Mouse (Mus musculus): ENCODE results near the gene Sgpp2.

The Sgpp2 gene

DNA sequence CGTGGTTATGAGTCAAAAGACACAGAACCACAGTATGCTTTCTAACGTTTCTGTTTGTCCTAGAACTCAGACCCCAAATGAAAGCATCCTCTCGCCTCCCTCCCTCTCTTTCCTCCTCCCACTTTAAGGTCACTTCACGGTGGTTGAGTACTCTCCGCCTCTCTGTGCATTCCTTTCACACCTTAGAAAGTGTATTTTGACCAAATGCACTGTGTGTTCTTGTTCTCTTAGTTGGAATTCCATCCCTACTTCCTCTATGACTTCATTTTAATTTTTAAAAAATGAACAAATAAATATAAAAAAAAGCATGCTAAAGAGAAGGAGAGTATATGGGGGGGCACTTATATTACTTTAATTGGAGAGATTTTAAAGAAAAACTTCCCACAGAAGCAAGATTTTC lies 30.4 kb downstream of the Sgpp2 start:
- no peak for DNase-seq

DNA sequence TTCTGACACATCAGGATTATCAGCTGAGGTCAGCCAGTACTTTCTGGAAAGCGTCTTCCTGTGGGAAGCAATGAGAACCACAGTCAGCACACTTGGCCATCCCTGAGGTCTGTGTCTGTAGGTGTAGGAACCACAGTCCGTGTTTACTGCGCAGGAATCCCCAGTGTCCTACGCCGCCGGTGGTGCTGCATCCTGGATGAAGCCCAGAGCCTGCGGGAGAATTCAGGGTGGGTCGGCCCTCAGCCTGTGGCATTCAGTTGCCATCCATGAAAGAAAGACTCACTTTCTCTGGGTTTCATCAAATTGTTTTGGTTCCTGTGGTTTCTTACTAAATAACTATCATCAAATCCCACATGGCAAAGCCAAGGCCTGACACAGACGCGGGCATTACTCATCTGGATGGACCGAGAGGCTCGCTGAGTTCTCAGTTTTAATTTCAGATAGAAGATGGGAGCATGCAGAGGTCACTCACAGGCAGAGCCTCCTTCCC lies 37.2 kb downstream of the Sgpp2 start:
- no peak for DNase-seq

DNA sequence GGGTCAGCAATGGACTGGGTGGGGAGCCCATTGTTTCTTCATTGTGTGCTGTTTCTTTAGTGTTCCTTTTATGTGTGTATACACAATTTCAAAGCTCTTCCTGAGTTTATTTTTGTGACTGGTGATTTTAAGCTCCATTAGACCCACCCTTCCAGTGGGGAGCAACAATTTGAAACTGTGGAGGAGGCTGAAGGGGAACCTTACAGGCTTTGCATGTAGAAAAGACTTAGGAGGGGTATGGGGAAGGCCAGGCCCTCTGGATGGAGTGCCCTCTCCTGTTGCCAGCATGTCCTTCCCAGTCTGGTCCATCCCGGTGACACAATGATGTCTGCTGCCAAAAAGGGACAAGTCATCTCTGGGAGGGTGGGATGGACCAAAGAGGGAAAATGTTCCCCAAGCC lies 39.1 kb downstream of the Sgpp2 start:
- no peak for DNase-seq

DNA sequence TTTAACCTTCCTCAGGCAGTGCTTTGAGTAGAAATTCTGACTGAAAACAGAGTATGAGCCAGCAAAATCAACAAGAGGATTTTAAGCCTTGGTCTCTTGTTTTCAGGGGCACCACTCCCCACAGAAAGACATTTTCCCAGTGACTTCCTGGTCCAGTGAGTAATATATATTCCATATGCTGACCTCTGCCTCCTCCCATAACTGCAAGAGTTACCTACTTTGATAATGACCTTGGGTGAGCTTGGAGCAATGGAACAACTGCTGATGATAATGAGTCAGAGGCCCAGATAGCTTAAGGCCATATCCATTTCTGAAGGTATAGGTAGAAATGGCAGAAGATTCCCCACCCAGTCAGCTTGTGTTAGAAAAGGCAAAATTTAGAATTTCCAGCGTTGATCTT lies 43.1 kb downstream of the Sgpp2 start:
- no peak for DNase-seq

DNA sequence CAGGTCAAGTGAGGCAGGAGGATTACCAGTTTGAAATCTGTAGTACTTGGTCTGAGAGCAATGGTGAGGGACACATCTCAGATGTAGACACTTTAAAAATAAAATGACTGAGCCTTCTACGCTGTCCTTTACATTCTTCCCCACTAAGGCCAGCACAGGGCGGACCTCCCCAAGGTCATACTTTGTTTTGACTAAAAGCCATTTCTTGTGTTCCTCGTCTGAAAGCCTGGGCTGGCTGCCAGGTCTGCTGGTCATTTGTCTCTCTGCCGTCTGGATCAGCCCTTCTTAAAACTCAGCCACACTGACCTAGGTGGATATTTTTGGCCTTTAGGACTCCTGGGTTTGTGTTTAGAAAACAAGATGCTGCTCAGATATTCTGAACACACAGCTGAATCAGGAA lies 45.0 kb downstream of the Sgpp2 start:
- DNase-seq: peak; percentile 10

DNA sequence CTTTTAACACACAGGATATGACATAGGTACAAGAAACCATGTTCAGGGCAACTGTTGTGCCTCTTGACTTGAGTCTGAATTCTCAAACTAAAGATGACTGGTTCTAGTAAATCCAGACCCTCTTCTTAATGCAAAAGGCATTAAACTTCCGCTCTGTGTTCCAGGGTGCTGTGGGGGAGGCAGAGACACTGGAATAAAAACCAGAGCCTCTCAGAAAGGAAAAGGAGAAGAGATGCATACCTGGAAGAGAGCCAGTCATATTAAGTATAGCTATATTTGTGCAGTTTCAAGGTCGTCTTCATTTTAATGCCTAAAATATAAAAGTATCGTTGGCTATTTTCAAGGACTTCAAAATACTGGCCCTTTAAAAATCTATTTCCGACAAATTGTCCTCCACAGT lies 47.3 kb downstream of the Sgpp2 start:
- no peak for DNase-seq

DNA sequence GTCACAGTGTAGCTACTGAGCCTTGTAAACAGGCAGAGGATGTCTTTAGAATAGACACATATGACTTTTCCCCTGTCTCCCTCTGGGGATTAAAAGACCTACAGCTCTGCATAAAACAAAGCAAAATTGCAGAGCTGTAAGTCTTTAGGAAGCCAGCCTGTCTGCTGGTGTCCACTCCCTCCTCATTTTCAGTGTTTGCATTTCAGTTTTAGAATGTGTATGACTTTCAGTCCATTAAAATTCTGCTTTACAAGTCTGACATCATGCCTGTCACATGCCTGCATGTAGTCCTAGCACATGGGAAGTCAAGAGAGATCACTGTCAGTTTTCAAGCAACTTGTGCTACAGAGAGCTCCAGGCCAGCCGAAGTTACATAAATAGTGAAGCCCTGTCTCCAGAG lies 47.7 kb downstream of the Sgpp2 start:
- no peak for DNase-seq

DNA sequence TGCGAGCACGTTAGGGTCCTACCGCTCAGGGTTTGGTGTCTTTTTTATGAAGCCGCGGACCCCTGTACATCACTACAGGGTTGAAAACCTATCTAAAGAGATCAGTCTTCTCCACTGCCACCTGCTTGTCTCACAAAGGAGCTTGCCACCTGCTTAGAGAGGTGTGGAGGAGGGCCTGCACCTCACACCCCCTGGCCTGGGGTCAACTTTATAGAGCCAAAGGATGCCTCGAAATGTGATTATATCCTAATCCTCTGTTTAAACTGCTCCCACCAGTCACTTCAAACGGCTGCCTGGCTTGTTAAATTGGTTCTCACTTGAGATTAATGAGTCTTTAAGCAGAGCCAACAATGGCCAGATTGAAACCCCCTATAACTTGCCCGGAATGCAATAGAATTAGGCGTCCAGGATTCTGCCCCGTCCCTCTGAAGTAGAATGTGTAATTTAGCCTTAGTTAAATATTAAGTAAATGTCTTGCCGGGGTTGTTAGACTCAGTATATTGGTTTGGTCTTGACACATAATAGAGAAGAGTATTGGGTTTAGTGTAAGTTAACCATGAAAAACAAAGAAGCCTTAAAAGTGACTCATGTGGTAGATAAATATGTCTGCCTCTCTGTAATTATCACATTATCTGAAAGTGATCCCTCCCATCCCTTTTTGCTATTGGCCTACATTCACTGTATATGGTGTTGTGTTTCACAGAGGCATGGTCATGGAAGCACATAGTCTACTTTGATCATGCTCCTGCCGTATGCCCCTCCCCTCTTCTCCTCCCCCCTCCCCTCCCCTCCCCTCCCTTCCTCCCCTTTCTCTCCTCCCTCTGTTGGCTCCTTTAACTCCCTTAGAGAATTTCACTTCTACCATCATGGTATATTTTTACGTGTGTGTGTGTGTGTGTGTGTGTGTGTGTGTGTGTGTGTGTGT lies 54.1 kb downstream of the Sgpp2 start:
- no peak for DNase-seq

DNA sequence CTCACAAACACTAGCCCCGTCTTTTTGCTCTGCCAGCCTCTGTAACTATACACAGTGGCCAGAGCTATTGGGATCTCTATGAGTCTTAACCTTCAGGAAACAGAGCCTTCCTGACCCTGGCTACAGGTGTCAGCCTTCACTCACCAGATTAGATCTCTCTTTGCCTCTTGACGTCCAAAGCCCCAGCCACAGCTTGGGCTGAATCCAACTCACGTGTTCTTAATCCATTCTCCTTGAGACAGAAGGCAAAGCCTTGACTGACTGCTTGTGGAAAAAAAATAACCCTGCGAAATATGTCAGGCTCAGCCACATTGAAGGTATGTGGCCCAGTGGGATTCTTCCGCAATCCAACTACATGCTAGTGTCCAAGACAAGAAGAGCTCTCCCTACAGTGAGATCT lies 57.7 kb downstream of the Sgpp2 start:
- no peak for DNase-seq

DNA sequence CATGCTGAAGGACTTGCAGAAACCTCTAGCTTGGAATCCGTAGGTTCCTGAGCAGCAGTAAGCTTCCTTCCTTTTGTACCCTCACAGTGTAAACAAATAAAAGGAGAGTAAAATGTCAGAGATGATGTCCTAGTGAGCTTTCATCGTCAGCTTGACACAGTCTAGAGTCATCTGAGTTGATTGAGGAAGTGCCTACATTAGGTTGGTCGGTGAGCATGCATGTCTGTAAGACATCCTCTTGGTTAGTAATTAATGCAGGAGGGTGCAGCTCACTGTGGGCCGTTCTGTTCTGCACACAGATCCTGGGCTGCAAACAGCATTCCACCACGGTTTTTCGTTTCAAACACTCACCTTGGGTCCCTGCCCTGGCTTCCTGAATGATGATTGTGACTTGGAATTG lies 60.0 kb downstream of the Sgpp2 start:
- DNase-seq: no peak

DNA sequence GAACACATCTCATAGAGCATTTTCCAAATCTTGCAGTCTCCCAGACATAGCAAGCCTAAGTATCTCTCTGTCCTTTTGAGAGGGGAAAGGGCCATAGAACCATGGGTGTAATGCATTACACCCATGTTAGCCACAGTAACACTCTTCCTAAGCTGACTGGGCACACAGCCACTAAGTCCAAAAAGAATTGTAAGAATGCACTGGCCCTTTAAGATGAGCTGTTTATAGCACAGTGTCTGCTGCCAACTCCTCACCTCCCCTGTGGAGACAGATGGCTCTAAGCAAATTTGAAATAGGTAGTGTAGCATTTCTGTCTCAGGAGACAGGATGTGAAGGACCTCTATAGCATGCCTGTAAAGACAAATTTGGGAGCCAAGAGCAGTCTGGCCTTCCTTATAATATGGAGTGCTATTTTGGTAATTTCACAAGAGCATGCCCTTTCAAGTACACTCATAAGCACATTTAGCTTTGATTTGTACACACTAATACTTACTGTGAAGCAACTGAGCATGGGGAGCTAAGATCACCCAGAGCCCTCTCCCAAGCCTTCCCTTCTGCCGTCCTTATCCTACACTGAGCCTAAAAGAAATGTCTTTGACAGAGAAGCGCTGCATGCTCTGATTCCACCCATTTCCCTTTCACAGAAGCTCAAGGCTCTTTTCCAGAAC lies 61.6 kb downstream of the Sgpp2 start:
- peak; percentile 7 for DNase-seq

DNA sequence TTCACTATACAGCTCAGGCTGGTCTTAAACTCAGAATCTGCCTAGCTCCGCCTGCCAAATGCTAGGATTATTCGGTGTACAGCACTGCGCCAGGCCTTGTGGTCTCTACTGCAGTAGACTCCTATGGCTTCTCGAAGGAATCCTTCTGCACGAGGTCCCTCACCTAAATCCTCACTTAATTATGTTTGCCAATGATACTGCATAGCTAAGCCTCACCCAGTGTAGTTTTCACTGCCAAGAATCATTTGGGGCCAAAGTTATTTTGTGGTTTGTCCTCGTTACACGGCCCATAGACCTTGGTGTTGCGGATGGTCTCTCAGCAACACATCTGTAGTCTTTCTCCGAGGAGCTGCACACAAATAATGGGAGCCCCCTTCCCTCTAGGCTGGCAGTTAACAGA lies 62.2 kb downstream of the Sgpp2 start:
- DNase-seq: no peak

DNA sequence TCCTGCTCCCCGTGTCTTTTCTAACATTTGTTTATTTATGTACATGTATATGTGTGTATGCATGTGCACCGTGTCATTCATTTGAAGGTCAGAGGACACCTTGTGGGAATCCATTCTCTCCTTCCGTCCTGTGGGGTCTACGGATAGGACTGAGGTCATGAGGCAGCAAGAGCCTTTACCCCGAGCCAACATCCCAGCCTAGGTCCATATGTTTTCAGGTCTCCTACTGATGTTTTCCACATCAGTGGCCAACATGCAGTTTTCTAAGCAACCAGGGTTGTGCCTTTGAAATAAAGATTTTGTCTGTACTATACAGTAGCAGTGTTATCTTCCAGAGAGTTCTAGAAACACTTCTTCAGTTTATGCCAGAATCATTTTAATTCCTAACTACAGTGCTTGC lies 63.7 kb downstream of the Sgpp2 start:
- DNase-seq: no peak

DNA sequence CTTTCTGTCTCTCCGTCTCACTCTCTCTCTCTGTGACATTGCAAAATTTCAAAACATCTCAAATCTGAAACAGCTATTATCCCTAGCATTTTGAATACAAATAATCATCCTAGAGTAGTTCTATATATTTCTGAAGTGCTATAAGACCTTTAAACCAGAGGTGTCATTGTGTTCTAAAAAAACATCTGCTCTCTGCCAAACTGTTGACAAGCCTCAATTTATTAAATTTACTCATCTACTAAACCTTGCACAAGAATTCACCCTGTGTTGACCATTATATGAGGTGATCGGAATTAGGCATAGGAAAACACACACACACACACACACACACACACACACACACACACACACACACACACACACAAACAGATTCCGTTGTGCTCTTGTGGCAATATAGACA lies 64.9 kb downstream of the Sgpp2 start:
- no peak for DNase-seq

DNA sequence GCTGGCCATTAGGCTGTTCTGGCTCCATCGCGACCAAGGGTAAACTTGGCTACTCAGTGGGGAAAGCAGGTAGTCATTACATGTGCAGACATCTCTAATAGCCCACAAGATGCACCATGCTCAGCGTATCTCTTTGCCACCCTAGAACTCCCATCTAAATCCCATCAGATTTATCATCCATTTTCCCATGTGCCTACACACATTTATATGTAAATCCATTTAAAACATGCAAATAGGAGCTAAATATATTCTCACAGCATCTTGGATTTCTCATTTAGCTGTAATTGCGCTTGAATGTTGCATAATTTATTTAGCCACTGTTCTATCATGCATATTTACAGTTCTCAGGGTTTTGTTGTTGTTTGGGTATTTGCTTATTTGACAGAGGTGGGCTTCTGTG lies 70.8 kb downstream of the Sgpp2 start:
- no peak for DNase-seq

DNA sequence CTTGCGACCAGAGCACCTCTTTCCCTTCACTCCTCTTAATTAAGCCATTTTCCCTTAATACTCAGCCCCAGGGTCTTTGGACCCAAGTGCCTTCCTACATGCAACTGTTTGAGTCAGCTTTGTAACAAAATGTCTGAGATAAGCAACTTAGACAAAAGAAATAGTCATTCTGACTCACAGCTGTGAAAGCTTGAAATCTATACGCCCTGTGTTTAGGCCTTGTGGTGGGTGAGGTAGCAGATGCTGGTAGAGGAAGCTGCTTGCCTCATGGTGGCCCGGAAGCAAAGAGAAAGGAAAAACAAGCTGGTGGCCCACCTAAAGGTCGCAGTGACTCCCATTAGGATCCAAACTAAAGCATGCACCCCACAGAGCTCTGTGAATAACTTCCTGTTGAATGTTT lies 77.7 kb downstream of the Sgpp2 start:
- DNase-seq: no peak

DNA sequence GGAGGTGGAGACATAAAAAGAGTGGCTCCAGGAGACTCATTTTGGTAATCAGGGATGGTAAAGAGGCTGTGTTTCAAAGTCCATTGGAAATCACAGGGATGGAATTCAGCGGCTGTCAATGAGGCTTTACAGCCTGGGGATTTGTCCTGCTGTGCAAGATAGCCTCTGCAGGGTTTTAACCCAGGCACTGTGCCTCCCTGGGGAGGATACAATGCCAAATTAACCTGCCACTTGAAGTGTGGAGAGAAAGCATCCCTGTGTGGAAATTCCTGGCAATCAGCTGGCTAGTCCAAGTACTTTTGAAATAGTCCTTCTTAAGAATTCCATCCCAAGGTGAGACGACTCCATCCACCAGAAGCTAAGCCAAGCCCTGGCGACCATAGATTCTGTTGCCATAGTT lies 78.7 kb downstream of the Sgpp2 start:
- DNase-seq: no peak

DNA sequence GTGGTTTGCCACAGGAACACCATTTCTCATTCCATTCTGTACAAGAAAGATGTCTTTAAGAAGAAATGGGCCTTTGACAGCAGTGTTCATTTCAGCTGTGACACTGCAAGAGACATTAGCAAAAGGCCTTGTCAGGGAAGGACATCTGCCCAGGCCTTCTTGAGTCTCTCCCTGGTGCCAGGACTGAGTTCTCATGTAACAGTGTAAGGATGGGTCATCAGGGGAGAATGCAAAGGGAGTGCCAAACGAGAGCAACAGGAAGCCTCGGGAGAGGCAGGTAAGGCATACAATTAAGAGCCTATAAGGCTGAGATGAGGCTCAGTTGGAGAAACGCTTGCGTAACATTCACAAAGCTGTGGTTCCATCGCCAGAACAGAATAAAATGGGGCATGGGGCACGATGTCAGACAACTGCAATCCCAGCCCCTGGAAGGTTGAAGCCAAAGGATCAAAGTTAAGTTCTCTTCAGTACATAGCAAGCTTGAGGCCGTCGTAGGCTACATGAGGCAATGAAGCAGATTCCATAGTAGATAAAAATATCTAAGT lies 85.1 kb downstream of the Sgpp2 start:
- DNase-seq: no peak

DNA sequence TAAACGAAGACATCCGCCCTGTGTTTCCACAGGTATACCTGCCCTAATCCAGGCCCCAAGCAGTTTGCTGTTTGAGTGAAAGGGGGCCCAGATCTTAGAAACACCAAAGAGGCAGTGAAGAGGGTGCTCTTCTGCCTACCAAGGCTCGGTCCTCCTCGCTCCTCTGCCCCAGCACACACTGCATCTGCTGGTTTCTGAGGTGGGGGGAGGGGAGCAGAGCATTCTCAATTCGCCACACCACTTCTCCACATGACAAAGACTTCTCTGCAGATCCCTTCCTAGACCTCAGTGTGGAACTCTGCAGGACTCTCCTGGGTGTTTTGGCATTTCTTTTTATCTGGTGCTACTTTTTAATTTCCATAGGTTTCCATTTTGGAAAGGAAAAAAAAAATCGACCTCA lies 85.6 kb downstream of the Sgpp2 start:
- no peak for DNase-seq

DNA sequence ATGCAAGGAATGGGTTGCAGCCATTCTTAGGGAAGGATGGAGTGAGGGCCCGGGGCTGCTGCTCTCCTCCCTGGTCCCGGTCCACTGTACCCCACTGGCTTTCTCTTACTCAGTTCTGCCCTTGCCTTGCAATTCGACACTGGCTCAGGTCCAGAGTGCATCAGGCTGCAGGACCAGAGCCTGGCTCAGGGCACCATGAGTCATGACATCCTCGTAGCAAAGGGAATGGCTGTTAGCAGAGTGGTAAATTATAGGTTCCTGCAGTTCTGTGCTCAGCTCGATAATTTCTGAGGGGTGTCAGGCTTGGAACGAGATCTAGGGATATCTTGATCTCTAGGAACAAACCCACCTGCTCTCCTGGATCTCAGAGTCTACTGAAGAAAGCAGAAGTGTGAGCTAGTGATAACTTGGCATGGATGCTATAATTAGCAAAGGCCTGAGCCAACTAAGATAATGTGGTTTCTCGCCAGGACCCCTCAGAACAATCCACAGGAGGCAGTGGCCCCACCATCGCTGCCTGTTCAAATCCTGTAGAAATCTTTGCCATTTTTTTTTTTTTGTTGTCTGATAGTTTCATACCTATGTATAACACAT lies 86.3 kb downstream of the Sgpp2 start:
- DNase-seq: no peak

DNA sequence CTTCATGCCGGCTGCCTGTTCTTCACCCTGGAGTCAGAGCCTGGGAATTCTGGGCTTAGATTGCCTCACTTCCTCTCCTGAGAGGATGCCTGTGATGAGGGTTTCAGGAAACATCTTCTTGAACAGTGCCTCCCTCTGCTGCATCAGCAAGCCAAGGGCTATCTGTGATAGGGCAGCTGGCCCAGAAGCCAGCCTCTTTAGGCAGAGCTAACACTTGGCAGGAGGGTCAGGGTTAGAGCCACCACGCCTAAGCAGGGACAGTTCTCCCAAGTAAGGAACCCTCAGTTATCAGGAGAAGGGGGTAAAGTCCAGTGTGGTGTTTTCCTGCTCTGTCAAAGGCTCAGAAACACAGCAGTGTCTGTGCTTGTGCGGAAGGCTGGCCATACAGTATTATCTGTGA lies 89.6 kb downstream of the Sgpp2 start:
- DNase-seq: no peak

DNA sequence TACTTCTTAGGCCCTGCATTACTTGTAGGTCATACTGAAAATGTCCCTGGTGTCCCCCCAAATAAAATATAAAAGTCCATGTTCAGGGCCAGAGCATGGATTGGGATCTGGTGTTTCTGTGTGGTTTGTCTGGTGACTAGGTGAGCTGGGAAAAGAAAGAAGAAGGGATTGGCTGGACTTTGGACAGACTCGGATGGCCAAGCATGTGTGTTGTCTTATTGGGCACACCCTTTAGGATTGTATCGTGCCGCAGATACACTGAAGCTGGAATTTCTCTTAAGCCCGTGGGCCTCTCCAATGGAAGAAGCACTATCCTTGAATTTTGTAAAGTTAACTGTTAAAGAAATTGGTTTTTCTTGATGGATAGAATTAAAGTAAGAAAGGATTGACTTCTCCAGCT lies 91.3 kb downstream of the Sgpp2 start:
- no peak for DNase-seq

DNA sequence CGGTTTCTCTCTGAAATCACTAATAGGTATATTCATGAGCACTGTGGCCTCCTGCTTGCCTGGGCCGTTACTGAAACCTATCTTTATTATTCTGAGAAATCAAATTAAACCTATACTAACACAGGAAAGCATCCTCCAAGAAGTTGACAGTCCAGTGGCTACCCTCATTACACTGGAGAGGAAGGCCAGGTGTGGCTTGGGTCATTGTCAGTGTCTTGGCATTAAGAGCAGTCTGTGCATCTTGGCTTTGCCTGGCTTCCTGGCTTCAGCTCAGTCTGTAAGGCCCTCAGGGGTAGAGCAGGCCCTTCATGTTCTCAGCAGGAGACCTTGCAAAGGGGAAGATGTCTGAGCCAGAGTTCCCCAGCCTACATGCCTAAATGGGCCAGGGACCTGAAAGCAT lies 99.3 kb downstream of the Sgpp2 start:
- no peak for DNase-seq

DNA sequence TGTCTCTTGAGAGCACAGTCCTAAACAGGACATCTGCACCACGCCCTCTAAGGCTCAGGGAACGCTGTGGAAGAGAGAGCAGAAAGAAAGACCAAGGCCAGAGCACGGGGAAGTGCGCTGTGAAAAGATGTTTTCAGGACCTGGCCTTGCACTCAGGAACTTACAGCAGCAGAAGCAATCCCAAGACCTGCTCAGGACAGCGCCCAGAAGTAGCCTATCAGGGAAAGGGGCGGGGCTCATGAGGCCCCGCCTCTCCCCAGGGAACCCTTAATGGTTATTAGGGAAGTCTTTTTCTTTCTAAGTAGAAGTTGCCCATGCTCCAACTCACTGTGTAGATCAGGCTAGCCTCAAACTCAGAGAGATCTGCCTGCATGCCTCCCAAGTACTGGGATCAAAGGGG lies 102.5 kb downstream of the Sgpp2 start:
- DNase-seq: no peak
